Mouse (Mus musculus): ENCODE measurements around the gene Kcnq4. TPM values are rescaled to one million over a fixed set of nuclear protein-coding genes. Genes with fewer than 3 reads are reported as not detected.
A peak's percentile ranks its signal among the peaks of the same experiment; 100 is the strongest.

Gene Kcnq4
- polyA plus RNA-seq, 1 experiment from 2014 or later = 2.6 TPM

DNA sequence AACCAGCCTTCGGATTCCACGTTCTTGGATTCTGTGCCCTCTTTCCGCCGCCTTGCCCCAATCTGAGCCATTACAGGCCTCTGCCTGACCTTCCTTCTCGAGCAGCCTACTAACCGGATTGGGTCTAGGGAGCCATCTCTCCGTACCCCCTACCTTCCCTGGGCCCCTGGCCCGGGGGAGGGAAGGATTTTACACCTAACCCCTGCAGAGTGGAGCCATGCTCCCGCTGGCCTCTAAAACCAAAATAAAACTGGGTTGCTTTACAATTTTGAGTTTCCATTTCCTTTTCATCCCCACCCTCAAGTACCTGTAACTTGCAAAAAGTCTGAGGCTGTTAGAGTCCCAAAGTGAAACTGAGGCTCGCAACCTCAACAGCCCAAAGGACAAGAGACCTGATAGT is 80.9 kb downstream of the Kcnq4 start:
- no peak for ATAC-seq (ENCODE audit: insufficient read depth, low FRiP score, low read depth)
- H3K9ac ChIP-seq = peak overlapping the region; percentile 44
- H3K9me3 ChIP-seq = no peaks in the 10 kb centered on the region
- H3K4me2 ChIP-seq = peak overlapping the region; percentile 100
- H3K27me3 ChIP-seq (replicated peaks) = peaks cover 6% of the 10 kb centered on the region; the same call in 1 of the 2 replicates
- H3K4me3 ChIP-seq (replicated peaks) = peak overlapping the region; percentile 57
- no peak overlapping the region for H3K27ac ChIP-seq
- H3K4me1 ChIP-seq = peaks cover 9% of the 10 kb centered on the region
- 22% methylated on average over 10 of the region's 10 CpGs for WGBS
- H3K36me3 ChIP-seq = no peaks in the 10 kb centered on the region

DNA sequence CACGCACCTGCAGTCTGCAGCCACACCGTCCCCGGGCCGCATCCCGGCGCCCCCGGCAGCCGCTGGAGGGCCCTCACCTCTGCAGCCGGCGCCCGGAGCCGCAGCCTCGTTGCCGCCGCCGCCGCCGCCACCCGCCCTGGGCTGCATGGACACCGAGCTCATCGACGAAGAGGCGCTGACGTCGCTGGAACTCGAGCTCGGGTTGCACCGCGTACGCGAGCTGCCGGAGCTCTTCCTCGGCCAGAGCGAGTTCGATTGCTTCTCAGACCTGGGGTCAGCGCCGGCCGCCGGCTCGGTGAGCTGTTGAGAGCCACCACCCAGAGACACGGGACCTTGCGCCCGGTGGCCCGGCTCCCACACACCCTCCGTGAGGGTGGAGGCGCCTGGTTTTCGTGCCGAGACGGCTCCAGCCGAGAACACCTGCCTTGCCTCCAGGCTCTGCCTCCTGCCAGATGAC is 81.3 kb downstream of the Kcnq4 start:
- peak overlapping the region; percentile 57 for H3K4me3 ChIP-seq (replicated peaks)
- peak; percentile 29; the same call in 1 of the 2 replicates for ATAC-seq (ENCODE audit: insufficient read depth, low FRiP score, low read depth)
- H3K27ac ChIP-seq = 0 out of 2 replicates have a peak overlapping the region, but pooled peaks have one; percentile 11
- H3K4me2 ChIP-seq = peak overlapping the region; percentile 100
- H3K36me3 ChIP-seq = no peaks in the 10 kb centered on the region
- no peaks in the 10 kb centered on the region for H3K9me3 ChIP-seq
- under 1% methylated on average over 50 of the region's 50 CpGs for WGBS
- H3K9ac ChIP-seq = peak overlapping the region; percentile 44
- H3K27me3 ChIP-seq (replicated peaks) = peaks cover 6% of the 10 kb centered on the region; the same call in 1 of the 2 replicates
- peaks cover 9% of the 10 kb centered on the region for H3K4me1 ChIP-seq

DNA sequence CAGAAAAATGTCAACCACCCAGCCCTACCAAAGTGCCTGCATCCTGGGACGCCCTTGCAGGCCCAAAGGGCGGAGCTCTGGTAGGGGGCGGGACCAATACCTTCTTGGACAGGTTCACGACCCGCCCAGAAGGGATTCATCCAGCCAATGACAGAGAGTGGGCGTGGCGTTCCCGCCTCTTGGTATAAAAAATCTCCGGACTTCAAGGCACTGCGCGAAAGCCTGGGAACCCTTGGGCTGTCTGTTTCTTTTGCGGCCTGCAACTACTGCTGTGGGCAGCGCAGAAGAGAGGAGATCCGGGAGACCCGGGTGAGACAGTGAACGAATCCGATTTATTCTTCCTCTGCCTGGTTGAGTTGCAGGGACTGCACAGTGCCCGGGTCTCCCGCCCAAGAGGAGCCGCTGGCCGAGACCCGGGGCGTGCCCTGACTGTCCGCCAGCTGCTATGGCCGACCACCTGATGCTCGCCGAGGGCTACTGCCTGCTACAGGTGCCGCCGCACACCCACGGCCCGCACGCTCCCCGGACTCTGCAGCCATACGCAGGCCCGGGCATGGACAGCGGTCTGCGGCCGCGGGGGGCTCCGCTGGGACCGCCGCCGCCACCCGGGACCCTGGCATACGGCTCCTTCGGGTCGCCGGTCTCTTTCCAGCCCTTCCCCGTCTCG is 81.9 kb downstream of the Kcnq4 start, which contains the start of gene Cited4:
TSS of gene Cited4 (plus strand) at position 215 of the 667 bp plus-strand sequence.
- Histone ChIP-seq H3K9me3 (no peaks in the 10 kb centered on the region), H3K4me2 (peak within 1 kb of the TSS; percentile 100), H3K27me3 (replicated peaks) (peaks cover 6% of the 10 kb centered on the region; the same call in 1 of the 2 replicates), H3K36me3 (no peaks in the 10 kb centered on the region), H3K27ac (0 out of 2 replicates have a peak within 1 kb of the TSS, but pooled peaks have one; percentile 11), H3K4me1 (peaks cover 9% of the 10 kb centered on the region), H3K4me3 (replicated peaks) (peak within 1 kb of the TSS; percentile 57), H3K9ac (peak within 1 kb of the TSS; percentile 44)
- ATAC-seq (ENCODE audit: insufficient read depth, low FRiP score, low read depth) = peak; percentile 94
- under 1% methylated on average over 47 of the region's 50 CpGs for WGBS

DNA sequence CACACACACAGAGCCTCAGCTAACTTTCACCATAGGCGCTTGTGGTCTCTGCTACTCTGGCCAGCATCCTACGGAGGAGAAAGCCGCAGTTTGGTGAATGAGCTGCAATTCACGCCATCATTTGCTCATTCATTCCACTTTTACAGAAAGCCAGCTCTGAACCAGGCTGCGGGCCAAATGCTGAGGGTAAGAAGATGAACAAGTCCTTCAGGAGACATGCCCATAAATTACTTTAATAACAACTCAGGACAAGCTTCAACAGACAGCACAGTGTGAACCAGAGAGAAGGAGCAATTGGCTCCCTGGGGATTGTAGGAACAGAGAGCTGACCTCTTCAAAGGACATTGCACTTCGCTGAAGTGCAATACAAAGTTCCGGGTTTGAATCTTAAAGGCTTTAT is 82.6 kb downstream of the Kcnq4 start:
- Histone ChIP-seq H3K9ac (no peak overlapping the region), H3K9me3 (no peaks in the 10 kb centered on the region), H3K27ac (no peak overlapping the region), H3K4me2 (peak overlapping the region; percentile 100; the same call in 1 of the 2 replicates), H3K4me1 (peaks cover 9% of the 10 kb centered on the region), H3K4me3 (replicated peaks) (no peak overlapping the region), H3K27me3 (replicated peaks) (peaks cover 6% of the 10 kb centered on the region; the same call in 1 of the 2 replicates), H3K36me3 (no peaks in the 10 kb centered on the region)
- no peak for ATAC-seq (ENCODE audit: insufficient read depth, low FRiP score, low read depth)
- WGBS = 60% methylated on average over 7 of the region's 7 CpGs

DNA sequence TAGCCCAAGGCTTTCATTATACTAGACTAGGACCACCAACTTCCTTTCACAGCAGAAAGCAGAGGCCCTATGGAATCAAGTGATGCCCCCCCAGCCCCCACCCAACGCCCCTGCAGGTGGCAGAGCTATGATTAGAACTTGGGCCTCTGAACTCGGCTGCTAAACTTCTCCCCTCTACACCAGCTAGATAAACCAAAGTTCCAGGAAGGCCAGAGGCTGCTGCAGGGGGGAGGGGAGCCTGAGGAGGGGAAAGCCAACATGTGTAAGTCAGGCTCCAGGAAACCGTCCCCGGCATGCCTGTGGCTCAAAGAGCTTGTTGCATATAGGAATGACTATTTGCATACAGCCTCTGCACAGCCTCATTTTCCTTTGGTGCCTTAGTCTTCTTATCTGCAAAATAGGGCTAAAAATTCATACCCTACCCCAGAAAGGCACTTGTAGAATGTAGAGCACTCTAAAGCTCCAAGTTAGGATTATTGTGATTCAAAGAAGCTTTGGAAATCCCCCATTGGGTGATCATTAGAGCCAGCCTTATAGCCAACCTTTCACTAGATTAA is 83.2 kb downstream of the Kcnq4 start:
- 42% methylated on average over 4 of the region's 4 CpGs for WGBS
- Histone ChIP-seq H3K27ac (no peak overlapping the region), H3K27me3 (replicated peaks) (peaks cover 6% of the 10 kb centered on the region; the same call in 1 of the 2 replicates), H3K4me2 (no peak overlapping the region), H3K9me3 (no peaks in the 10 kb centered on the region), H3K9ac (no peak overlapping the region), H3K36me3 (no peaks in the 10 kb centered on the region), H3K4me3 (replicated peaks) (no peak overlapping the region), H3K4me1 (peaks cover 9% of the 10 kb centered on the region)
- ATAC-seq (ENCODE audit: insufficient read depth, low FRiP score, low read depth) = peak; percentile 32; the same call in 1 of the 2 replicates

DNA sequence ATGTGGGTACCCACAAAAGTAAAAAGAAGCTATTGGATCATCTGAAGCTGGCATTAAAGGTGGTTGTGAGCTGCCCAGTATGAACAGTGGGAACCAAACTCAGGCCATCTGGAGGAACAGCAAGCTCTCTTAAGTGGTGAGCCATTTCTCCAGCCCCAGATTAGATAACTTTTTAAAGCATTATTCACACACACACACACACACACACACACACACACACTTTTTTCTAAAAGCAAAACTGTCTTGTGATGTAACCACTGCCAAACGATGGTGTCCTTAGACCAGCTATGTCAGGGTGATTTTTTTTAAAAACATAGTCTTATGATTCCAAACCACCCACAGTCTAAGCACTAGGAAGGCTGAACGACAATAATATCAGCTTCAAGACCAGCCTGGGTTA is 83.8 kb downstream of the Kcnq4 start:
- no peak overlapping the region for H3K27ac ChIP-seq
- 63% methylated on average over 2 of the region's 2 CpGs for WGBS
- no peak for ATAC-seq (ENCODE audit: insufficient read depth, low FRiP score, low read depth)

DNA sequence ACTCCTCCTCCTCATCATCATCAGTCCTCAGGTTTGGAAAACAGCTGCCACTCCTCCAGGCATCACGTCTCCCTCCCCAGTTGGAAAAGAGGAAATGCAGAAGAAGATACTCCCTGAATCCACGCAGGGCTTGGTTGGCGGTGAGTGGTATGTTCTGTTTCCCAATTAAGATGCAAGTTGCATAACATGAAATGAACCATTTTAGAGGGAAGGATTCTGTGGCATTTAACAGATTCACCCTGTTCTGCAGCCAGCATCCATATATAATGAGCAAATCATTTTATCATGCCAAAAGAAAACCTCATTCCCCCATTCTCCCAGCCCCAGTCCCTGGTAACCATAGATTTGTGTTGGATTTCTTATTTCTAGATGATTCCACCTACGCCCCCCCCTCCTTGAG is 87.9 kb downstream of the Kcnq4 start:
- no peak overlapping the region for H3K27ac ChIP-seq
- WGBS = 79% methylated on average over 4 of the region's 4 CpGs
- ATAC-seq (ENCODE audit: insufficient read depth, low FRiP score, low read depth) = no peak

More for the DNA sequence above, 83.8 kb downstream of the Kcnq4 start:
- Histone ChIP-seq H3K36me3 (no peaks in the 10 kb centered on the region), H3K27me3 (replicated peaks) (peaks cover 6% of the 10 kb centered on the region; the same call in 1 of the 2 replicates), H3K4me1 (peaks cover 9% of the 10 kb centered on the region), H3K4me2 (no peak overlapping the region), H3K9ac (no peak overlapping the region), H3K4me3 (replicated peaks) (no peak overlapping the region), H3K9me3 (no peaks in the 10 kb centered on the region)

DNA sequence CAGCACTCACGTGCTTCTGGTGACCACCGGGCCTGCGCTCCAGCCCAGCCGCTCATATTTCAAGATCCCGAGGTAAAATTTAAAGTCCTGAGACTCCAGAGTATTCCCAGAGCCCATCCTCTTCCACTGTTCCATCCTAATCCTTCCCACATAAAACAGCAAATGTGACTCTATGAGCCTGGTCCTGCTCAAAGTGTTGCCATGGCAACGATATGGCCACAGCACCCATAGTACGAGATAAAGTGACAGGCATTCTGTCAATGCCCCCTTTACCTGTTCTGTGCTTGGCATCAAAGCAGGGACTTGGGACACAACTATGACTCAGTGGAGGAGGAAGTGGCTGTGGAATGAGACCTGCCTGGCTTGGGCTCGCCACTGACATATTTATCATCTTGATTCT is 92.5 kb downstream of the Kcnq4 start:
- H3K9me3 ChIP-seq = no peaks in the 10 kb centered on the region
- no peak overlapping the region for H3K4me3 ChIP-seq (replicated peaks)
- H3K36me3 ChIP-seq = no peaks in the 10 kb centered on the region
- peaks cover 7% of the 10 kb centered on the region for H3K27me3 ChIP-seq (replicated peaks)
- no peak overlapping the region for H3K4me2 ChIP-seq
- no peak for ATAC-seq (ENCODE audit: insufficient read depth, low FRiP score, low read depth)
- H3K4me1 ChIP-seq = no peaks in the 10 kb centered on the region
- no peak overlapping the region for H3K27ac ChIP-seq
- H3K9ac ChIP-seq = no peak overlapping the region
- WGBS = 71% methylated on average over 8 of the region's 8 CpGs

More for the DNA sequence above, 87.9 kb downstream of the Kcnq4 start:
- Histone ChIP-seq H3K27me3 (replicated peaks) (0 out of 2 replicates have a peak, but pooled peaks cover 4% of the 10 kb centered on the region), H3K4me1 (no peaks in the 10 kb centered on the region), H3K9me3 (no peaks in the 10 kb centered on the region), H3K9ac (no peak overlapping the region), H3K4me2 (no peak overlapping the region), H3K4me3 (replicated peaks) (no peak overlapping the region), H3K36me3 (no peaks in the 10 kb centered on the region)

DNA sequence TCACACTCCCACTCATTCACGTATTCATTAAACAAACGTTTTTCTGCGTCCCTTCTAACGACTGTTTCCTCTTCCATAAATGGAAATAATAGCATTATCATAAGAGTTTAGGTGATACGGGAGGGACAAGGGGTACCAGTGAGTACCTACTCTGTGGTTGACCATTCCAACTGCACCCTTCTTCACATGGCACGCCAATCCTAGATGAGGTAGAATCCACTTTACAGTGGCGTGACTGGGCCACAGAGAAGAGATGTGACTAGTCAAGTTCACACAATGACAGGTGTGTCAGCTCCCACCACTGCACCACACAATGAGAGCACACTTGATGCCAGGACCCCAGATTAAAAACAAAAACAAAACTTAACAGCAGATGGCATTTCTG is 98.2 kb downstream of the Kcnq4 start:
- Histone ChIP-seq H3K9ac (no peak overlapping the region; the same call in 1 of the 2 replicates), H3K36me3 (no peaks in the 10 kb centered on the region), H3K27ac (no peak overlapping the region), H3K27me3 (replicated peaks) (peaks cover 38% of the 10 kb centered on the region), H3K4me2 (peak overlapping the region; percentile 81), H3K4me1 (peaks cover 10% of the 10 kb centered on the region), H3K9me3 (no peaks in the 10 kb centered on the region), H3K4me3 (replicated peaks) (peak overlapping the region; percentile 41; the same call in 1 of the 2 replicates)
- no peak for ATAC-seq (ENCODE audit: insufficient read depth, low FRiP score, low read depth)
- 23% methylated on average over 7 of the region's 7 CpGs for WGBS

DNA sequence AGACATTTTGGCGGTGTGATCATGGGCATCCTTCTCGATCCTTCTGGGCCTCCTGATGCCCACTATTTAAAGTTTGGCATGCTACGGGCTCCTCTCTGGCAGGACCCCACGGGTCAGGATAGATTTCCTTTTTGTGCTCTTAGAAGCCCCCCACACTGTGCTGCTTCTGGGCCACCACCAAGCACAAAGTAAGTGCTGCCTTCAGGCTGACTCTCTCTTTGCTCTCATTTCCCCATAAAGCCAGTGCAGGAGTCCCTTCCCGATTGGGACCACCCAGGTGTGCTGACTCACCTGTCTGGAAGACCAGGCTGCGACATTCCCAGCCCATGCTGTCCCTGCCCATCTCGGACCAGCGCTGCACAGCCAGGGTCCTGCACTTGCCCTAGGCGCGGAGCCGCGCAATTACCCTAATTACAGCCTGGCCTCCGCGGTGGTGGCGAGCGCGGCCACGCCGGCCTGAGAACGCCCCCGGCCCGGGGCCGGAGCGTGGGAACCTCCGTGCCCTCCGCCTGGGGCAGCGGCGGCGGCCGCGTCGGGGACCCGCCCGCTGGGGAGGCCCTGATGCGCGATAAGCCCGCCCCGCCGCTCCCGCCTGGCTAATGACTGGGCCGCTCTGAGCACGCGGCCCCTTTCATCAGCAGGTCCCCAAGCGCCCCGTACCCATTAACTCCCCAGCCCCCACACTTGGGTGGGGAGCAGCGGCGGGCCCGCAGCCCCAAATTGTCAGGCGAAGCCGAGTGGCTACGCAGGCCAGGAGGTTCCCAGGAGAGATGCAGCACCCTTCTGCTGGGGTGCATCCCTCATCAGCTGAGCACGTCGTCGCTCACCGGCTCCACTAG is 98.8 kb downstream of the Kcnq4 start:
- no peaks in the 10 kb centered on the region for H3K36me3 ChIP-seq
- H3K27ac ChIP-seq = no peak overlapping the region
- WGBS = 5% methylated on average over 50 of the region's 55 CpGs
- ATAC-seq (ENCODE audit: insufficient read depth, low FRiP score, low read depth) = peak; percentile 74; the same call in 1 of the 2 replicates
- peak overlapping the region; percentile 81 for H3K4me2 ChIP-seq
- H3K27me3 ChIP-seq (replicated peaks) = peaks cover 38% of the 10 kb centered on the region
- H3K9ac ChIP-seq = no peak overlapping the region; the same call in 1 of the 2 replicates
- H3K4me1 ChIP-seq = peaks cover 10% of the 10 kb centered on the region
- H3K9me3 ChIP-seq = no peaks in the 10 kb centered on the region
- peak overlapping the region; percentile 41 for H3K4me3 ChIP-seq (replicated peaks)
